Mouse (Mus musculus) R1 (cell line): ENCODE measurements around the gene Ctla2a.
"Not testable (repeated sequence)": the region's sequence is repeated elsewhere in the genome, so short reads cannot be mapped to it uniquely, and the experiment has no call there.

Experiments used
- DNase-seq: peaks from one replicate; pipeline ENCODE4 v3.0.0-alpha.2; 2018; ENCODE audit warnings: low read depth, low spot score

Ctla2a gene

GRCm38 (mm10) chr13:60936500-60936901 is at the start of gene Ctla2a, which contains the start of gene Gm49391:
Ctla2a (minus strand) TSS chr13:60936625.
Gm49391 (minus strand) TSS chr13:60936571.
- DNase-seq: no peak

- DNase-seq: peak; percentile 41
These were observed 35.9 kb upstream of the Ctla2a start for GRCm38 (mm10) chr13:60972319-60972718.

GRCm38 (mm10) chr13:60963985-60964384 is 27.6 kb upstream of the Ctla2a start:
- not testable (repeated sequence) for DNase-seq

- no peak for DNase-seq
These were observed 25.3 kb upstream of the Ctla2a start for GRCm38 (mm10) chr13:60961706-60962105.

- DNase-seq: not testable (repeated sequence)
These were observed 5.5 kb upstream of the Ctla2a start, which contains the start of gene Tpbpa for GRCm38 (mm10) chr13:60941884-60942283. Tpbpa (minus strand) TSS chr13:60941984.

GRCm38 (mm10) chr13:60935490-60935889 is 935 bp downstream of the Ctla2a start, which contains the start of gene Gm49393:
Gm49393 (minus strand) TSS chr13:60935590.
- not testable (repeated sequence) for DNase-seq

- not testable (repeated sequence) for DNase-seq
These were observed 31.6 kb downstream of the Ctla2a start, which contains the start of gene Tpbpb for GRCm38 (mm10) chr13:60904780-60905179. Tpbpb (minus strand) TSS chr13:60904880.

GRCm38 (mm10) chr13:60897328-60897727 is 39.1 kb downstream of the Ctla2a start, which contains the start of gene Ctla2b:
Ctla2b (minus strand) TSS chr13:60897447.
- DNase-seq: no peak

GRCm38 (mm10) chr13:60896794-60897193 is 39.6 kb downstream of the Ctla2a start, which contains the start of gene Gm49392:
Gm49392 (minus strand) TSS chr13:60896894.
- not testable (repeated sequence) for DNase-seq

- DNase-seq: no peak
These were observed 40.8 kb downstream of the Ctla2a start for GRCm38 (mm10) chr13:60895406-60896160.

- no peak for DNase-seq
These were observed 44.1 kb downstream of the Ctla2a start for GRCm38 (mm10) chr13:60892301-60892700.
